Mouse (Mus musculus) heart, adult 2 months (tissue): Measurements from ENCODE around the gene Alpk3.

Experiments used
- CTCF ChIP-seq: fragments of 200-600 bp; IDR thresholded peaks from 2 replicates; pipeline ENCODE4 v1.8.1; 2022; ENCODE audit warnings: antibody characterized with exemption, mild to moderate bottlenecking, moderate library complexity
- POLR2A ChIP-seq: fragments of 200-500 bp; IDR thresholded peaks from 2 replicates; pipeline ENCODE4 v1.6.1; 2011; ENCODE audit warnings: mild to moderate bottlenecking, low read depth, low read length, control low read depth; ENCODE audit not compliant: insufficient read depth

DNA sequence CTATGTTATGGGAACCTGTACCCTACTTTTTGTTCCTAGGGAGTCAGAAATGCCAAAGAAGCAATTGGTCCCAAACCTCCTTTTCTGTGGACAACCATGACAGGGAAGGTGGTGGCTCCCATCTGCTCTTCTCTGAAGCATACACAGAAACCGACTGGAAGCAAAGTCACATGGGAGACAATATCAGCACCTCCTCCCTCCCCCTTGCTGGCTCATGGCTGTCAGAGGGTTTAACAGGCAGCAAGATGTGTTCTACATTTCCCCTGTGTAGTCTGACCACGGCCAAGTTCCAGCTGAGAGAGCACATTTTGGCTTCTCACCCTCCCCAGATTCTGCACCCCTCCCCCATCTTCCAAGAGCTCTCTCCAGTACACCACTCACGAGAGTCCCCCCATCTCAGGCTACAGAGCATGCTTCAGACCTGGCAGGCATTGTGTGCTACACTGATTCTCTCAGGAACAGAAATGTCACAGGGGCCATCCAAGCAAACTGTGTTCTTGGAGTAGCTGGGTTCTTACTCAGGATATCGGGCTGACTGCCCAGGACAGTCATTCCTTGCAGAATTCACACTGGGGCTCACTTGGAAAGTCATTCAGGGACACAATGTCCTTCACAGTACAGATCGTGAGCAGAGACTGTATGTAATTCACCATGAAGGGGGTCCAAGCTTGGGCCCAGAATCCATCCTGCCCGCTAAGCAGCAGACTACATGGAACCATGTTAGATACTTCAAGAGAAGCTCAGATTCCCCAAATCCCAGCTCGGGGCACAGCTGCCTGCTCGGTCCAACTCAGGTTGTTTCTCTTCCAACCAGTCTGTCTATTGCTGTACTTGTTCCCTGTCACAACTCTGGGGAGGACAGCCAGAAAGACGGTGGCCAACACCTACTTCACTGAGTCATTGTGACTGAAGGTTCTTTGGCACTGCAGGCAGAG is 52.6 kb downstream of the Alpk3 start:
- TF ChIP-seq POLR2A (0 out of 2 replicates have a peak, but pooled peaks have one; percentile 34), CTCF (no peak)
